Mouse (Mus musculus) lung, postnatal 14 days (tissue): ENCODE data around the gene Aqp3.
A peak's percentile ranks its signal among the peaks of the same experiment; 100 is the strongest.

ENCODE experiments used
- DNase-seq: peaks from one replicate; pipeline ENCODE4 v3.0.0; 2021

The Aqp3 gene

DNA sequence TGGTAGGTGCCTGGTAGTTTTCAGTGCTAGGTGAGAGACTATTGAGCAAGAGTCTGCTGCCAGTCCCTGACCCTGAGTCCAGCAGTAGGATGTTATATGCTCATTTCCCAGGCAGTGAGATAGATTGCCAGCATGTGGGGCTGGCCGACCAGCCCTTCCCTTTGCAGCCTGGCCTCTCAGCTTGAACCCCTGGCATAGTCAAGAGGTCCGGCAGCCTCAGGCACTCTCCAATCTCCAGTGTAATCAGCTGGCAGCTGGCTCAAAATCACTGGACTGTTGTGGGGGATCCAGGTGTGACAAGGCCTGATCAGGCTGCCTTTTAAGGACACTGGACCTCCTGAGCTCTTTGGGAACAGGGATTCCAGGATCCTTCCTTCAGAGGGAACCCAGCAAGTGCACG is 34.6 kb downstream of the Aqp3 start:
- no peak for DNase-seq

DNA sequence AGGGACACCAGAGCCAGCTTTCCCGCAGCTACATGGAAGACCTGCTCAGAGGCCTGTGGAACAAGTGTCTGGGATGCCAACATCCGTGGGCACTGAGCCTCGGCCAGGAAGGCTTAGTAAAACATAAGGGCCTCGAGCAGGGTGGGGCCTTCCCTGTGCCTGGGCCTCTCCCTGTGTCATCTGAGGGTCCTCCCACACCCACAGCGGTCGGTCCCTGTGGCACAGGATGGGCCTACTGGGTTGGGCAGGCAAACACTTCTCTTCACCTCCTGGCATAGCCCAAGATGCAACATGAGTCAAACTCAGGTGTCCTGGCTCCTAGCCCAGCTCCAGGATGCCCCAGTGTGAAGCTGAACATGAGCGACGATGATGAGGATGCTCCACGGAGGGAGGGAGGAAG is 40.6 kb downstream of the Aqp3 start:
- DNase-seq, result no peak

GRCm38 (mm10) chr4:41056742-41057332 is 41.1 kb downstream of the Aqp3 start:
- DNase-seq, result no peak

- DNase-seq, result no peak
These were observed 41.7 kb downstream of the Aqp3 start for GRCm38 (mm10) chr4:41056253-41056652.

GRCm38 (mm10) chr4:41055111-41055510 is 42.9 kb downstream of the Aqp3 start:
- peak; percentile 22 for DNase-seq

- DNase-seq, result no peak
These were observed 46.2 kb downstream of the Aqp3 start for GRCm38 (mm10) chr4:41051781-41052180.

GRCm38 (mm10) chr4:41050726-41051675 is 47.0 kb downstream of the Aqp3 start:
- DNase-seq, result peak; percentile 92

- DNase-seq, result no peak
These were observed 49.1 kb downstream of the Aqp3 start for GRCm38 (mm10) chr4:41048926-41049325.

DNA sequence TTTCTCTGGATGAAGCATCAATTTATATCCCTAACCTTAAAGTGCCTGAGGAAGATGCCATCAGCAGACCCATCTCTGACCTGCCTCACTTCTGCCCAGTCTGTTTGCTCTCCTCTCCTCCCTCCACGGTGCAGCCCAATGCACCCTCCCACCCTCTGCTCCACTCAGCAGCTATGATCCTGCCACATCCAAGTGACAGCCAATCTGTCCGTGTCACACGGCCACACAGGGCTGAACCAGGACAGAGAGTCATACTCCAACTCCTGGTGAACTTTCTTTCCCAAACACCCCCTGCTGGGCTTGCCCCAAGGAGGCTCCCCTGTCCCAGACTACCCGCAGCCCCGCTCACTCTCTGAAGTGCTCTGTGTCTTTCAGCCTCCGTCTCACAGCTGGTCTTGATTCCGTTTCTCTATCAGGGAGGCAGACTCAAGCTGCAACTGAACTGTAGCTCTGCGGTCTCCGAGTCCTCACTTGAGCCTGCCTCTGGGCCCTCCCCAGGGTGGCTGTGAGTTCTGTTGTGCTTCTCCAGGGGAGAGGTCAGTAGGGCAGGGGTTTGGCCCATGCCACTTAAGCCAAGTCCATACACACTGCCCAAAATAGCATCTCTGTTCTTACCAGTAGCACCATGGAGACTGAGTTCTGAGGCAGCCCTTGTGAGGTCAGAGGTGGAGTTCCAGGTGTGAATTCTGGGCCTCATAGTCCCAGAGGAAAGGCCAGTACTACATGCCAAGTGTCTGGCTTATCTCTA is 50.3 kb downstream of the Aqp3 start, which contains the start of gene Aqp7:
Aqp7 (minus strand) TSS at position 616 of the 748 bp plus-strand sequence.
- DNase-seq, result no peak

DNA sequence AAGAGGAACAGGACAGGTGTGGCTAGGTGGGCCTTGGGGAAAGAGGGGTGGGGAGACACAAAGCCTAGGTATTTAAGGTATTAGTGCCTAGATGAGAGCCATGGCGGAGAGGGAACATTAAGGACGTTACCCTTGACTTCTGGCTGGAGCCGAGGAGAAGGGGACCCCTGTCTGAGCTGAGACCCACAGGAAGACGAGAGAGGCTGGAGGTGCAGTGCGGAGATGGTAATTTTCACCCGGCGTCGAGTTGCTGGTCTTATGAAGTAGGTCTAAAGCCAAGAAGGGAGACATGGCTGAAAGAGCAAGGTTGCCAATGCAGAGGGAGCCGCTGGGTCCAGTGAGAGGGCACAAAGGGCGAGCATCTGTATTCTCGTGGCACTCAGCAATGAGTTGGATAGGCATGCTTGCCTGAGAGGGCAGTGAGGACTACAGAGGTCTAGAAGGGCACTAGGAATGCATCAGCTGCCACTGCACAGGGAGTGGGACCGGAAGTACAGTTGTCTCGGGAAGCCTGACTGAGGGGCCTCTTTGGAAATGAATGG is 51.7 kb downstream of the Aqp3 start:
- no peak for DNase-seq

GRCm38 (mm10) chr4:41045288-41045687 is 52.7 kb downstream of the Aqp3 start:
- DNase-seq, result no peak

DNA sequence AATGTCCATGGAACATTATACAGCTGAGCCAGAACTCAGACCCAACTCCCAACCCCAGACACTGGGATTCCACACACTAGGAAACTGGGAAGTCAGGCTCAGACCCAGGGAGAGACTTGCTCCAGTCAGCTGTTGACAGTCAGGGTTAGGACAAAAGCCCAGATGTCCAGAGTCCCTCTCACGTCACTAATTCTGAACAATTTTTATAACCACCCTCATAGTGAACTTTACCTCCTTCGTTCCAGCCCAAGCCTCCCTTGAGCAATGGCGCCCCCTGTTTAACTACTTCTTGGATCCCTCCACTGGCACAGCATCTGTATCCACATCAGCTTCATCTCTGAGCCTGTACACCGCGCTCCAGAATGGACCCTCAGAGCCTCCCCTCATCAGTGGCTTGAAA is 54.0 kb downstream of the Aqp3 start:
- DNase-seq, result peak; percentile 6

DNA sequence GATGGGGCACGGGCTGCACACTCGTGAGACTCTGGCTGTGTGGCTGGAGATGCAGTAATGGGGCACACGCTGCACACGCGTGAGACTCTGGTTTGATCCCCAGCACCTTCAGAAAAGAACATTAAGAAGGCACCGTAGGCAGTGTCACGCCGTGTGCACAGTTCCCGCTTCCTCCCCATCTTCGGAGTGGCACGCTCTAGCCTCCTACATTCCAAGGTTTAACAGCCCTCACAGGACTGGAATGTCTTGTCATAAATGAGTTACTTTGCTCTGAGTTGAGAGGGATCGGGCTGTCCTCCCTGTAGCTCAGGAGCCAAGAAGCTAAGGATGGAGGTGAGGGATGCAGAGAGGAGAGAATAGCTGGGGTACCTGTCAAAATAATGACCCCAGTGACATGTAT is 55.1 kb downstream of the Aqp3 start:
- no peak for DNase-seq
